Comparison of ENCODE assay signal across 8 mouse cellular contexts in genomic region chr10:3394193-3394592, GRCm38 (mm10). TPM values are rescaled to one million over a fixed set of nuclear protein-coding genes. Genes with fewer than 3 reads are reported as not detected.
DNase-seq lines count a peak whose midpoint lies in the region; ATAC-seq lines count a peak whose summit lies in the region.

No protein-coding gene starts in this region.

- ATAC-seq in cerebellum, adult (ENCODE audit: insufficient number of reproducible peaks, low FRiP score, low TSS enrichment): no peak; the same call in 1 of the 2 replicates

- peak; percentile 20 for DNase-seq in cerebellum, adult 11 months
- DNase-seq in Muller cell, postnatal 12 days (ENCODE audit: inconsistent ontology term): peak; percentile 83
- peak; percentile 23 for DNase-seq in gonadal fat pad, adult 2 months (ENCODE audit: low read depth)
- DNase-seq in left cerebral cortex, adult 18-20 months (ENCODE audit: low spot score in 2 of 2): peak; percentile 12 to 33
- peak; percentile 73 for DNase-seq in skeletal muscle tissue, adult 2 months (ENCODE audit: low read depth, low spot score)
- DNase-seq in liver: no peak
- no peak for DNase-seq in adrenal gland, postnatal 14 days

RNA-seq across cellular contexts. Expression of gene Ppp1r14c, which starts 28.3 kb away (rescaled TPM):
- polyA plus RNA-seq in gonadal fat pad, adult 2 months (2012; rRNA removed): 0.14 and 0.22 TPM in 2 replicates
- total RNA-seq in left cerebral cortex, adult 18-20 months (2021): 10 to 100 TPM; 11.2 to 12.2 TPM
- 13.4 and 14.8 TPM in 2 replicates for total RNA-seq in adrenal gland, postnatal 14 days (2021)

Comparison
In these comparisons a context has a peak if more than half of its experiments do, and no peak if none do; other contexts are left out.
1. DNase-seq: peak in cerebellum, adult 11 months (single experiment), Muller cell, postnatal 12 days (single experiment), gonadal fat pad, adult 2 months (single experiment), left cerebral cortex, adult 18-20 months (2 of 2) and skeletal muscle tissue, adult 2 months (single experiment); none in liver (single experiment) and adrenal gland, postnatal 14 days (single experiment).